In genomic region chr11:121543287-121543856, GRCm38 (mm10) we compare ENCODE assay signal across 8 mouse cellular contexts. TPM values are rescaled to one million over a fixed set of nuclear protein-coding genes. Genes with fewer than 3 reads are reported as not detected.
DNase-seq lines count a peak whose midpoint lies in the region; ATAC-seq lines count a peak whose summit lies in the region.

No protein-coding gene starts in this region.

- no peak overlapping the region for H3K4me3 ChIP-seq in limb, embryonic 12.5 days (replicated peaks)

- peaks cover 2% of the 10 kb centered on the region; the same call in 1 of the 2 replicates for H3K4me1 ChIP-seq in limb, embryonic 12.5 days (replicated peaks)

- ATAC-seq in limb, embryonic 12.5 days (ENCODE audit: insufficient number of reproducible peaks, insufficient read depth, low FRiP score, low TSS enrichment, low read depth): no peak

- no peak overlapping the region for H3K9ac ChIP-seq in limb, embryonic 12.5 days (replicated peaks)

- 90% methylated on average over 5 of the region's 5 CpGs for WGBS in limb, embryonic 12.5 days

- peak overlapping the region; percentile 7; the same call in 1 of the 2 replicates for H3K27ac ChIP-seq in limb, embryonic 12.5 days

- H3K4me2 ChIP-seq in limb, embryonic 12.5 days: no peak overlapping the region

- peak; percentile 35 for DNase-seq in cerebellum, adult 11 months
- DNase-seq in cerebellum, adult 9-10 months: no peak
- peak; percentile 67 for DNase-seq in testis, postnatal 10 days (ENCODE audit: low spot score)
- DNase-seq in testis, postnatal 14 days (ENCODE audit: low spot score): no peak
- DNase-seq in retina, embryonic 14.5 days (ENCODE audit: low spot score): no peak
- DNase-seq in embryo, embryonic 11 days: no peak
- DNase-seq in MN1 (ENCODE audit: low spot score): no peak

- peaks cover 25% of the 10 kb centered on the region for H3K36me3 ChIP-seq in limb, embryonic 12.5 days

- no peaks in the 10 kb centered on the region for H3K9me3 ChIP-seq in limb, embryonic 12.5 days

- H3K27me3 ChIP-seq in limb, embryonic 12.5 days: no peaks in the 10 kb centered on the region

RNA-seq across cellular contexts. Expression of gene Zfp750, which starts 24.2 kb away (rescaled TPM):
- polyA plus RNA-seq in limb, embryonic 12.5 days (2016; fragmentation: Nextera tagmentation; extraction: Ambion mirVana): 1.4 and 1.6 TPM in 2 replicates

Comparison
In these comparisons a context has a peak if more than half of its experiments do, and no peak if none do; other contexts are left out.
1. DNase-seq: peak in cerebellum, adult 11 months (single experiment) and testis, postnatal 10 days (single experiment); none in cerebellum, adult 9-10 months (single experiment), testis, postnatal 14 days (single experiment), retina, embryonic 14.5 days (single experiment), embryo, embryonic 11 days (single experiment) and MN1 (single experiment).